Mouse (Mus musculus): Measurements from ENCODE around the gene 9530077C05Rik.

DNA sequence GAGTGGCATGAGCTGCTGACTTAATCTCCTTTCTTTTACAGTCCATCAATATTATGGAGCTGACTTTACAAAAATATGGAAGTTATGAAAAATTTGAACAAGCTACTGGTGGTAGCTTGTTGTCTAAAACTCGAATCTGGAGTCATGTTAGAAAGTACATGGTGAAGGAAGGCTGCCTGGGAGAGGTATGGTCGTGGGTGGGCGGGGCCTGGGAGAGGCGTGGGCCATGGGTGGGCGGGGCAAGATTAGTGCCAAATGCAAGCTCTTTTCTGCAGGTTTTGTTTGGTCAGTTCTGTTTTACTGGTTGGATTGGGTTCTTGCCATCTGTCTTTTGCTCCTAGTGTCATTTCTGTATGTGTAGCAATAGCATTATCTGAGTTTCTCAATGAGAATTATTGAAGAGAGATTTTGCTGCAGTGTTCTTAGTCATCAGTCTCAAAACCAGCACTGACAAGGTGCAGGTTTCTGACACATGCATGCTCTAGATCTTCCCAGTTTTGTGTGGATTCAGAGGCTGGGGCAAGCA lies 19.1 kb downstream of the 9530077C05Rik start:
- TF ChIP-seq CTCF (IDR thresholded peaks at IDR 0.05; ENCODE audit: low read depth, low read length) (no peak), POLR2A (IDR thresholded peaks at IDR 0.05; ENCODE audit: extremely low read depth, insufficient read depth, low read length) (no peak)
